Mouse (Mus musculus) spleen, adult 12 weeks (tissue): ENCODE results near the gene Lgr4.

Source experiments
- DNase-seq: peaks from one replicate; pipeline ENCODE4 v3.0.0; 2022; ENCODE audit warnings: low spot score

Gene Lgr4

GRCm38 (mm10) chr2:109951050-109951449 is 33.6 kb downstream of the Lgr4 start:
- DNase-seq, result no peak

DNA sequence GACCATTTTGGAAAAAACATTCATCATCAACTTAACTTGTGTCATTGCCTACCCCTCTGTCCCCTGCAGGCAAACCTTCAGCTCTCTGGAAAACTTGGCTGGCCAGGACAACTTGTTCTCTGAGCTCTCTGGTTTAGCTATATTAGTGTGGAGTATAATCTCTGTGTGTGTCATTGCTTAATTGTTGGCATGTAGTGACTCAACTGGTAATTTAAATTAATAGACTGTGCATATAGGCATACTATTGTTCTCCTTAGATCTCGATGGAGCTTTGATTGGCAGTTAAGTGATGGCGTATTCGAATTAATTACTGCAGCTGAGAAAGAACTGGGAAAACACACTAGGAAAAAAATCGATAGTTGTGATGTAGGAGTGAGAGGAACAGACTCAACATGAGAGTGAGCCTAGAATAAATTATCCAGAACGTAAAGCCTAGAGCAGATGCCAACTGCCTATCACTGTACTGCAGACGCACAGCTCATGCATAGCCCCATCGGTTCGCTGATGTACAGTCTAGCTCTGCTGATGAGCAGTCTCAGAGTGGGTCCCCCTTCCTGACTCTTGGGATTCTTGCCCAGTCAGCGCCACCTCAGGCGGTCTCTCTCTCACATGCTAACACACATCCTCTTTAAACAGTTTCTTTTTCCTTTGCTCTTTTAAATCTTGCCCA is 35.7 kb downstream of the Lgr4 start:
- no peak for DNase-seq

DNA sequence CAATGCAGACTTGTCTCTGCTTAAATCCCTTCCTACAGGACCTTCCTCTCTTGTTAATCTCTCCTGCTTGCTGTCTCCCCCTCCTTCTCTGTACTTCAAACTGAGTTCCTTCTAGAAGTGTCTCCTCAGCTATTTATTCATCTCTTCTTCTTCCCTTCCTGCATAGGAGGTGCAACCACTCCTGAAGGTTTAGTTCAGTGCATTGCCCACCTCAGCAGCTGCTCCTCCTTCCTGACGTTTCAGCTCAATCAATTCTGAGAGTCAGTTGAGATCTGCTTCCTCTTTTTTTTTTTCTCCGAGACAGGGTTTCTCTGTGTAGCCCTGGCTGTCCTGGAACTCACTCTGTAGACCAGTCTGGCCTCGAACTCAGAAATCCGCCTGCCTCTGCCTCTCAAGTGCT is 36.4 kb downstream of the Lgr4 start:
- no peak for DNase-seq

DNA sequence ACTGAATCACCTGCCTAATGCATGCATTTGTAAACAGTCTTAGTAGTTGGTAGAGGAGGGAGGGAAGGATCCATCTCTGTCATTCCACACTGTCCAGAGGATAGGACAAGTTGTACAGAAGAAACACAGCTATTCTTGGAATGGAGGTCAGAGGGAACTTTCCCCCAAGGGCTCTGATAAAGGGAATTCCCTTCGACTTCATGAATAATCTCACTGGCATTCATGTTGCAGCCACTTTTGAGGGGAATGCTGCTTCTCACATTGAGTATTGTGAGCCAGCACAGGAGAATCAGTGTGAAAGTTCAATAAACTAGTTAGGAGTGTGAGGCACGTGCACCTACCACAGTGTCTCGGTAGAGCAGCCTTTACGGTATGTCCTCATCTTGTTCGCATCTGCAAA is 37.6 kb downstream of the Lgr4 start:
- no peak for DNase-seq

DNA sequence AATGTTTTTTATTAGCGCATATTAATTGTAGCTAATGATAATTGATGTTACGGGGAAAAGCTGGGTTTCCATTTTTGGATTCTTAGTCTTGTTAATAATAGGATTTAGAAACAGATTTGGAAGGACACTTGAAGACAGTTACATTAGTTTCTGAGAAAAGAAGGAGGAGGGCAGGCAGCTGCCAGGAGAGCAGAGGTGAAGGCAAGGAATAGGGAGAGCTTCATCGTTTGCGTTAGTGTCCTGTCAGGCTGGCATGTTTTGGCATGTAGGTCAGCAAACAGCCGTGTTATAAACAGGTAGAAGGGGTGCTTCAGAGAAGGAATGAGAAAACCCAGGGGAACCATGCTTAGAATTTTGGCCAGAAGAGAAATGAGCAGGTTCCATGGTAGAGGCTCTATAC is 38.5 kb downstream of the Lgr4 start:
- DNase-seq, result no peak

- no peak for DNase-seq
Observed at GRCm38 (mm10) chr2:109956785-109957184, 39.3 kb downstream of the Lgr4 start.

GRCm38 (mm10) chr2:109958692-109959406 is 41.4 kb downstream of the Lgr4 start:
- no peak for DNase-seq

DNA sequence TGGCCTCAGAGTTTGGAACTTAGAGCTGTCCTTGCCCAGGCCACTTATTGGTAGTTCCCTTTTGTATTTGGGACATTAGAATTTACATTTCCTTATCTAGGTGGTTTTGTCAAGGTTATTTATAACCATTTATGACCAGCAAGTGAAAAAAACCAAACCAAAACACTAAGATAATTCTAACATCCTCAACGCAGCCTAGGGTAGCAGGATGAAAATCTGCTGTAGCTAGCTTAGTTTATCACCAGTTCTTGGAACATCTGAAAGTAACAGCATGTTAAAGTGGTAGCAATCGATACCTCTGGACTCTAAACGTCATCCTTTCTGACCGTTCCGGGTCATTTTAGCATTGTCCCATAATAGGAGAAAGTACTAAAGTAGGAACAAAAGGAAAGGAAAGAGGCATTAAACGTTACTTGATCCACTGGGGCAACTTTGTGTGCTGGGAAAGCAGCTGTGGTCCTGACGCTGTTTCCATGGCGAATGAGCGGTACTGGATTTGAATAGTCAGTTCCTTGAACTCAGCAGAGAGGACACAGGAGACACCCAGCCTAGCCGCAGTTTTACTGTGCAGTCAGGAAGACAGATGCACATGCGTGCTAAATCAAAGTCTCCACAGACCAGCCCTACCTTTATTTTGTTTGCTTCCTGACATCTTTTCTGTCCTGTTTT is 42.1 kb downstream of the Lgr4 start:
- no peak for DNase-seq

DNA sequence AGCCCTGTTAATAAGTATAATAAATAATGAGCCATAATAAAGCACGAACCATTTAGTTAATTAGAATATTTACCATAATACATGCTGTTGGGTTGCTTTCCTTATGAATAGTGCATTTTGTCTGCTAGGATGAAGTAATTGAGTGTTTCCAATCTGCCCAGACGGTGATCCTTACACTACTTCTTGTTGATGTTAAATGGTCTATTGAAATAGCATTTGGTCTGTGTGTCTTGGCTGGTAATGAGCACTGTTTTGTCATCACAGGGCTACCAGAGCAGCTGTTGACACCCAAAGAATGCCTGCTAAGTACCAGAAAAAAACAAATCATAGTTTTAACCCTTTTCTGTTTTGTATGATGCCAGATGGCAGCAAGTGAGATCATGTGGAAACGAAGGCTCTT is 42.8 kb downstream of the Lgr4 start:
- no peak for DNase-seq

GRCm38 (mm10) chr2:109961174-109961573 is 43.7 kb downstream of the Lgr4 start:
- no peak for DNase-seq

- no peak for DNase-seq
Observed at GRCm38 (mm10) chr2:109963591-109964258, 46.3 kb downstream of the Lgr4 start.

DNA sequence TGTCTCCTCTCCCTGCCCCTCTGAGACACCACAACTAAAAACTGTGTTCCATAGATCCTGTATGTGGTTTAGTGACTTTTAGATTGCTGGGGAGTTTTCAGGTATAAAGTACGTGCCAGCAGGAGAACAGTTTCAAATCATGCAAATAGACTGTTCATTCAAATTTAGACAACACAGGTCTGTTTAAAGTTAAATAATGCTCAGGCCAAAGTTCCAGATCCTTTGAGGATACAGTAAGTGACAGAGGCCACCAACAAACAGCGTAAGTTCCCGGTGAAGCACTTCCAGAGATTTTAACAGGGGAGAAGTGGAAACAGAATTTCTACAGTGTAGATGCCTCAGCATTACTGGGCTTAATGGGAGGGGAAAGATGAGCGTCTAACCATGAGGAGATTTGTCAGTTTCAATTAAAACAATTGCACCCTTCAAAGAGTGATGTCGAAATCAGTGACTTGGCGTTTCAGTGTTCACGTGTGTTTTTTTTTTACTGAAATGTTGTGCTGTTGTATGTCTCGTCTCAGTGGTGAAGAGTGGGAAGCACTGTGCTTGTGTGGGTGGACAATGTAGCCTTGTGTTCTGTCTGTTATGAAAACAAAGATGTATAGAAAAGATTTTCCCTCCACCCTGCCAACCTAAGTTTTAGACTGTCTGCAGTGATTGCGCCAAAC is 48.4 kb downstream of the Lgr4 start:
- DNase-seq, result no peak

DNA sequence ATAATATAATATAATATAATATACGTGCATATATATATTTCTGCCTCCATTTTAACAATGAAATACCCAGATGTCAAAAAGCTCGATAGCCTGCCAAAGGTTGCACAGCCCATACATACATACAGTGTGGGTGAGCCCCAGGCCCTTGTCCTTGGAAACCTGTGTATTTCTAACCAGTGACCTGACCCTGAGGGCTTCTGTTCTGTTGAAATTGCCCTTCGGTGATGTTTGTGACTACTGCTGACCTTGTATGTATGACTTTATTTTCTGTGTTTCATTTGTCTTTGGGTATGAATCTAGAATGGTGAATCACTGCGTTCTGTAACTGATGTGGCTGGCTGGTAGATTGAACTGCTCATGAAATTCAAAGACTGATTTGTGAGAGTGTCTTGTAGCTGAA is 49.4 kb downstream of the Lgr4 start:
- no peak for DNase-seq

- no peak for DNase-seq
Observed at GRCm38 (mm10) chr2:109969381-109969780, 51.9 kb downstream of the Lgr4 start.

GRCm38 (mm10) chr2:109969926-109970532 is 52.6 kb downstream of the Lgr4 start:
- no peak for DNase-seq

DNA sequence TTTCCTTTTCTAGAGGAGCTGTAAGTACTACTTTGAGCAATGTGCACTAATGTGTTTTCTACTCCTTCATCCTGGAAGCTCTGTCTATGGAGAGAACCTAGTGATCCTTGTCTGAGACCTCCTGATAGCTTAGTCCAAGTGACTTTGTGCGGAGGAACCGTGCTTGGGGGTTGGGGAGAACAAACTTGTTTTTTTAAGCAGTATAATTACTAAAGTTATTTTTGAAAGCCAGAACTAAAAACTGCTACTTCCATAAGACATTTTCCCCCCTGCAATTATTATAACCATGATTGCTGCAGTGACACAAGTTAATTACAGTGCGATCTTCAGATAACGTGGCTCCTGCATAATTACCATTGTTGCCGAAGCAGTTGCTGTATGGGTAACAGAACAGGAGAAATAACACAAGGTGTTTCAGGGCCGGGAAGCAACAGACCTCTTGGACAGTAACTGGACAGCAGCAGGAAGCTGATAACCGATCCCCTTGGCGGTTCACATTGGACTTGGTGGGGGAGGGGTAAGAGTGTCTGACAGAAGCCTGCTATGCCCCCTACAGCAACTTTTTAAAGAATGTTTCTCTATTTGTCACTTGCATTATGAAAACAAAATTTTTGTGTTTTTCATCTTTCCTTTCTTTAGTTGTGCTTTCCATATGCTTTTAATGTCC is 53.4 kb downstream of the Lgr4 start:
- no peak for DNase-seq

DNA sequence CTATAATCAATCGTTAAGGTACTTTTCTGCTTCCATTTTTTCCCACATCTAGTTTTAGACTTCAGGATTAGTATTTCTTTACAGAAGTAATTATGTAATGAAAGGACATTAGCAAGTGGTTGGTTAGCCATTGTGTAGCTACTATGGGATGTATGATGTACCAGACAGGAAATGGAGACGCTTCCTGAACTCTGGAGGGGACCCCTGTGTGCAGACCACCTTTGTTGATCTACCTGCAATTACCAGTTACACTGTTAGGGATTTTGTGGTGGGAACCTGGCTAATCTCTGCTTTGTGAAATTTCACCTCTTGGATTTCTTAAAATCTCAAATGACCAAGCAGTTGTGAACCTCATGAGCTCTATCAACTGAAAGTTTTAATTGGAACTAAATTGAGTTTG is 54.9 kb downstream of the Lgr4 start:
- DNase-seq, result no peak

DNA sequence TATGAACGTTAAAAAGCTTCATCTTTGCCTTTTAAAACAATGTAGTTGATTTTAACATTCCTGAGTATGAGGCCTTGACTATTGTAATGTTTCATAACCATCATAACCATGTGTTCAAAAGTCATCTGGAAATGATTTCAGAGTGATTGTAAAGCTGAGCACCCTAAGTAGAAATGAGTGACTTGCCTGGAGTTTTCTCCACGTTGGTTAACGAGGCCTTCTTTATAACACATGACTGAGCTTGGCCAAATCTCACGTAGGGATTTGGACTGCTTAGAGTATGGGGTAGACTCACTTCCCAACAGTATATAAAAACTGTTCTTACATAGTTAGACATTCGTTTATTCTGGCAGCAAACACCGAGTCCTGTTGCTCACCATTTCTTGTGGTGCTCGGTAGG is 55.5 kb downstream of the Lgr4 start:
- DNase-seq, result no peak

GRCm38 (mm10) chr2:109974807-109975206 is 57.4 kb downstream of the Lgr4 start:
- DNase-seq, result no peak

DNA sequence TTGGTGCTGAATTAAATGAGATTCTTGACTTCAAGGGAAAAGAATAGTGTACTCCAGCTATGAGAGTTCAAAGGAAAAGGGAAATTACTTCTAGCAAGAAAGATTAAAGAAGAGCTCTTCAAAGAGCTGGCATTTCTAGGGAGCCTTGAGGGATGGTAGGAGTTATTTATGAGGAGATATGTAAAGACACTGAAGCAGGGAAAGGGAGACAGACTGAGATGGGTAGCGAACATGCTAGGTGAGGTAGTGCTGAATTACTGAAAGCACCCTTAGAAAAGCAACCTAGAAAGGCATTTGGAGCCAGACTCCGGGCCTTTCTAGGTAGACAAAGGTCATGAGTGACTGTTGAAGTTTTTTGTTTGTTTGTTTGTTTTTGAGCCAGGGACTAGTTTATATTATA is 58.7 kb downstream of the Lgr4 start:
- DNase-seq, result no peak

GRCm38 (mm10) chr2:109977322-109977721 is 59.9 kb downstream of the Lgr4 start:
- DNase-seq, result no peak
